Mouse (Mus musculus) E14TG2a.4 (cell line): ENCODE measurements around the gene Wdr73.

Source experiments
- CTCF ChIP-seq: conservative IDR thresholded peaks from 2 replicates; pipeline ENCODE4 v1.5.1; 2014; ENCODE audit warnings: low read length
- NANOG ChIP-seq: IDR thresholded peaks from 2 replicates; pipeline ENCODE4 v1.6.1; 2014; ENCODE audit warnings: borderline replicate concordance, low read length, mixed read lengths

DNA sequence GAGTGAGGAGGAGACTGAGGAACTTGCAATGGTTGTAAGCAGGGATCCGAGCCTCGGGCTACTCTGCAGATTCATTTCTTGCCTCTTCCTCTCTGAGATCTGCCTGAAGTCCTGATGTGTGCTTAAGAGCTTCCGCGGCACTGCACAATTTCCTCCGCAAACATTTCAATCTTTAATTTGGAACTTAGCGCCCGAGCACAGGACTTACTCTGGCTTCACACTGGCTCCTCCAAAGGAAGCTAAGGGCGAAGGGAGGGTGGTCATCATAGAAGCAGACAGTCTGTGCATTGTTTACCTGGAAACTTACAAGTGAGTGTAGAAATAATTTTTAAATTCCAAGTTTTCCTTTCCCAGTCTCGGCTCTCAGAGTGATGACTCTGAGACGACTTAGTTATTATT lies 54.8 kb downstream of the Wdr73 start:
- TF ChIP-seq CTCF = no peak
- TF ChIP-seq NANOG = no peak
